In the genomic region with DNA sequence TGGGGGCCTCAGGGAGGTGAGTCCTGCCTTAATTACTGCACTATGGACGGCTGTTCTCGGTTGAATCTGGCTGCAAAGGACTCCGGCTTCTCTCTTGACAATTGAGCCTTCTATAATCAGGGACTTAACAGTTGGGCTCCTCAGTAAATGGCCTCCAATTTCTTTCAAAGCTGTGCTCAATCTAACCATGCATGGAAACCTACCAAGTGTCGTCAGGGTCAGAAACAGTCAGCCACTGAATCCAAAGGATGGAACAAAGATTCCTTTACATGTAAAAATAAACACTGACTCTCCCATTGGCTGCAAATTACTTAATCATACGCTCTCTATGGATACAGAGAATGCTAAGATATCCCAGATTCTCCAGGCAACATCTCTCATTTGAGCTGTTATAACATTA, we compare ENCODE assay signal across 19 mouse cellular contexts. TPM values are rescaled to one million over a fixed set of nuclear protein-coding genes. Genes with fewer than 3 reads are reported as not detected.
A peak's percentile ranks its signal among the peaks of the same experiment; 100 is the strongest.
DNase-seq lines count a peak whose midpoint lies in the region; ATAC-seq and TF ChIP-seq lines count a peak whose summit lies in the region.
"Had no signal": no experiment of that assay in that cellular context is flagged by ENCODE, and none has a peak within 500 bp of the region (broad histone marks: within the 10 kb centered on the region; RNA-seq: fewer than 3 reads in every experiment).

No protein-coding gene starts in this region.

- no peak overlapping the region for H3K4me3 ChIP-seq in embryonic facial prominence, embryonic 13.5 days
- no peak overlapping the region for H3K4me3 ChIP-seq in embryonic facial prominence, embryonic 10.5 days
- no peak overlapping the region for H3K4me3 ChIP-seq in heart, postnatal 0 days (ENCODE audit: low read depth, low read length)
- no peak overlapping the region for H3K4me3 ChIP-seq in embryonic facial prominence, embryonic 14.5 days (ENCODE audit: low read depth, low read length)
- no peak overlapping the region for H3K4me3 ChIP-seq in midbrain, embryonic 15.5 days
- H3K4me3 ChIP-seq: heart, embryonic 13.5 days; hindbrain, embryonic 13.5 days had no signal

- no peak for DNase-seq in embryonic facial prominence, embryonic 10.5 days (ENCODE audit: low spot score)
- no peak for DNase-seq in heart, postnatal 0 days (ENCODE audit: low spot score)
- no peak for DNase-seq in heart, postnatal 14 days
- DNase-seq in Muller cell, postnatal 12 days (ENCODE audit: inconsistent ontology term): peak; percentile 25
- peak; percentile 28 for DNase-seq in embryonic facial prominence, embryonic 14.5 days (ENCODE audit: low spot score)
- DNase-seq: adrenal gland, adult 8-10 months; cerebellum, adult 11-12 months; cerebellum, adult 9-10 months; cerebellum, postnatal 25 days; forebrain, postnatal 0 days; heart, adult 11 months; heart, postnatal 10 days; kidney, adult 2 months had no signal

- TF ChIP-seq EP300 in heart, postnatal 0 days (IDR thresholded peaks at IDR 0.05; ENCODE audit: low read depth): no peak

- H3K9me3 ChIP-seq in embryonic facial prominence, embryonic 13.5 days: no peaks in the 10 kb centered on the region
- no peaks in the 10 kb centered on the region for H3K9me3 ChIP-seq in embryonic facial prominence, embryonic 10.5 days
- no peaks in the 10 kb centered on the region for H3K9me3 ChIP-seq in heart, postnatal 0 days (replicated peaks; ENCODE audit: control insufficient read depth, low read length)
- H3K9me3 ChIP-seq in embryonic facial prominence, embryonic 14.5 days (ENCODE audit: control insufficient read depth, low read length): no peaks in the 10 kb centered on the region
- no peaks in the 10 kb centered on the region for H3K9me3 ChIP-seq in midbrain, embryonic 15.5 days
- H3K9me3 ChIP-seq: heart, embryonic 13.5 days; hindbrain, embryonic 13.5 days had no signal

- WGBS in embryonic facial prominence, embryonic 13.5 days: 59% methylated on average over 5 of the region's 5 CpGs
- WGBS in embryonic facial prominence, embryonic 10.5 days: 43% methylated on average over 5 of the region's 5 CpGs
- WGBS in heart, postnatal 0 days: 76% methylated on average over 5 of the region's 5 CpGs
- 44% methylated on average over 5 of the region's 5 CpGs for WGBS in embryonic facial prominence, embryonic 14.5 days
- 32% methylated on average over 5 of the region's 5 CpGs for whole genome bisulfite sequencing in midbrain, embryonic 15.5 days

- peak overlapping the region; percentile 39; the same call in 1 of the 2 replicates for H3K27ac ChIP-seq in embryonic facial prominence, embryonic 13.5 days
- no peak overlapping the region for H3K27ac ChIP-seq in embryonic facial prominence, embryonic 10.5 days (replicated peaks)
- 0 out of 2 replicates have a peak overlapping the region, but pooled peaks have one; percentile 20 for H3K27ac ChIP-seq in heart, postnatal 0 days (ENCODE audit: low read depth)
- no peak overlapping the region for H3K27ac ChIP-seq in embryonic facial prominence, embryonic 14.5 days (replicated peaks; ENCODE audit: low read depth, low read length)
- no peak overlapping the region for H3K27ac ChIP-seq in midbrain, embryonic 15.5 days
- H3K27ac ChIP-seq: heart, embryonic 13.5 days; hindbrain, embryonic 13.5 days had no signal

- no peak overlapping the region for H3K9ac ChIP-seq in embryonic facial prominence, embryonic 13.5 days
- H3K9ac ChIP-seq in heart, postnatal 0 days (replicated peaks; ENCODE audit: low read depth, low read length): no peak overlapping the region
- H3K9ac ChIP-seq in embryonic facial prominence, embryonic 14.5 days (ENCODE audit: low read depth, low read length): no peak overlapping the region
- no peak overlapping the region for H3K9ac ChIP-seq in midbrain, embryonic 15.5 days
- H3K9ac ChIP-seq: forebrain, postnatal 0 days; heart, embryonic 13.5 days; hindbrain, embryonic 13.5 days had no signal

- no peaks in the 10 kb centered on the region for H3K27me3 ChIP-seq in embryonic facial prominence, embryonic 13.5 days
- H3K27me3 ChIP-seq in embryonic facial prominence, embryonic 10.5 days (replicated peaks; ENCODE audit: low read depth, poor library complexity, severe bottlenecking): no peaks in the 10 kb centered on the region
- no peaks in the 10 kb centered on the region for H3K27me3 ChIP-seq in heart, postnatal 0 days (ENCODE audit: control insufficient read depth, insufficient read depth, low read length)
- H3K27me3 ChIP-seq in embryonic facial prominence, embryonic 14.5 days (replicated peaks; ENCODE audit: control insufficient read depth, insufficient read depth, low read length): no peaks in the 10 kb centered on the region
- no peaks in the 10 kb centered on the region for H3K27me3 ChIP-seq in midbrain, embryonic 15.5 days (replicated peaks)
- H3K27me3 ChIP-seq: heart, embryonic 13.5 days; hindbrain, embryonic 13.5 days had no signal

- no peak for ATAC-seq in embryonic facial prominence, embryonic 13.5 days (ENCODE audit: insufficient number of reproducible peaks, insufficient read depth, low FRiP score, low TSS enrichment, low read depth)
- ATAC-seq in heart, postnatal 0 days (ENCODE audit: insufficient read depth, low read depth): no peak
- no peak; the same call in 1 of the 2 replicates for ATAC-seq in embryonic facial prominence, embryonic 14.5 days (ENCODE audit: low read depth)
- ATAC-seq in midbrain, embryonic 15.5 days (replicated peaks): no peak
- ATAC-seq in erythroid progenitor cell, adult 5-6 weeks (replicated peaks; ENCODE audit: low FRiP score, poor library complexity, severe bottlenecking): no peak
- ATAC-seq: forebrain, postnatal 0 days; intestine, embryonic 16.5 days had no signal

- H3K4me1 ChIP-seq in embryonic facial prominence, embryonic 13.5 days: peaks cover 36% of the 10 kb centered on the region
- H3K4me1 ChIP-seq in embryonic facial prominence, embryonic 10.5 days: peaks cover 35% of the 10 kb centered on the region
- H3K4me1 ChIP-seq in heart, postnatal 0 days (ENCODE audit: control insufficient read depth, insufficient read depth): peaks cover 6% of the 10 kb centered on the region; the same call in 1 of the 2 replicates
- peaks cover 12% of the 10 kb centered on the region for H3K4me1 ChIP-seq in embryonic facial prominence, embryonic 14.5 days (ENCODE audit: control insufficient read depth, insufficient read depth, low read length)
- H3K4me1 ChIP-seq in midbrain, embryonic 15.5 days: no peaks in the 10 kb centered on the region
- H3K4me1 ChIP-seq: heart, embryonic 13.5 days had no signal

- no peaks in the 10 kb centered on the region for H3K36me3 ChIP-seq in embryonic facial prominence, embryonic 13.5 days
- H3K36me3 ChIP-seq in embryonic facial prominence, embryonic 10.5 days (replicated peaks): no peaks in the 10 kb centered on the region
- H3K36me3 ChIP-seq in heart, postnatal 0 days (replicated peaks; ENCODE audit: control insufficient read depth, insufficient read depth, low read length): no peaks in the 10 kb centered on the region
- H3K36me3 ChIP-seq in embryonic facial prominence, embryonic 14.5 days (ENCODE audit: control insufficient read depth, insufficient read depth, low read length): no peaks in the 10 kb centered on the region
- no peaks in the 10 kb centered on the region for H3K36me3 ChIP-seq in midbrain, embryonic 15.5 days (replicated peaks)
- H3K36me3 ChIP-seq: heart, embryonic 13.5 days; hindbrain, embryonic 13.5 days had no signal

- intact Hi-C loops in heart, postnatal 14 days (cut with DNase I): no loop called here

- TF ChIP-seq CTCF in heart, postnatal 0 days (IDR thresholded peaks at IDR 0.05; ENCODE audit: low read depth): no peak

- no peak overlapping the region for H3K4me2 ChIP-seq in embryonic facial prominence, embryonic 13.5 days
- no peak overlapping the region for H3K4me2 ChIP-seq in heart, postnatal 0 days (ENCODE audit: low read depth, low read length)
- H3K4me2 ChIP-seq in embryonic facial prominence, embryonic 14.5 days (ENCODE audit: low read depth, low read length): no peak overlapping the region
- H3K4me2 ChIP-seq in midbrain, embryonic 15.5 days: no peak overlapping the region
- H3K4me2 ChIP-seq: heart, embryonic 13.5 days; hindbrain, embryonic 13.5 days had no signal

RNA-seq across cellular contexts. Expression of gene Rassf8, which starts 12.6 kb away (rescaled TPM):
- polyA plus RNA-seq in embryonic facial prominence, embryonic 13.5 days (2015; fragmentation: Nextera tagmentation; extraction: Ambion mirVana): 10.1 and 12.3 TPM in 2 replicates
- 3.5 and 3.7 TPM in 2 replicates for polyA plus RNA-seq in embryonic facial prominence, embryonic 10.5 days (2016; fragmentation: Nextera tagmentation; extraction: Ambion mirVana)
- 40.8 and 72.6 TPM in 2 replicates for total RNA-seq in heart, postnatal 0 days (2014; rRNA removed; ENCODE audit: low replicate concordance)
- 9.5 and 11.1 TPM in 2 replicates for polyA plus RNA-seq in heart, postnatal 0 days (2015; fragmentation: Nextera tagmentation; extraction: Ambion mirVana)
- 10 to 100 TPM; 58.2 to 58.4 TPM for total RNA-seq in heart, postnatal 14 days (2021)
- 13.9 and 16.6 TPM in 2 replicates for polyA plus RNA-seq in embryonic facial prominence, embryonic 14.5 days (2014; fragmentation: Nextera tagmentation; extraction: Ambion mirVana)
- 4.6 and 5.5 TPM in 2 replicates for polyA plus RNA-seq in midbrain, embryonic 15.5 days (2015; fragmentation: Nextera tagmentation; extraction: Ambion mirVana)
- 3.4 TPM in 1 of 2 replicates, not detected in the other for total RNA-seq in erythroid progenitor cell, adult 5-6 weeks (2015; ENCODE audit: low replicate concordance)
- total RNA-seq in erythroid progenitor cell, adult 5-6 weeks (2017; ENCODE audit: low replicate concordance): 1.4 and 2.8 TPM in 2 replicates

Comparison
In these comparisons a context has a peak if more than half of its experiments do, and no peak if none do; other contexts are left out.
1. H3K27ac ChIP-seq: peak in embryonic facial prominence, embryonic 13.5 days (single experiment) and heart, postnatal 0 days (single experiment); none in embryonic facial prominence, embryonic 10.5 days (single experiment), embryonic facial prominence, embryonic 14.5 days (single experiment) and midbrain, embryonic 15.5 days (single experiment).
2. DNase-seq: peak in Muller cell, postnatal 12 days (single experiment) and embryonic facial prominence, embryonic 14.5 days (single experiment); none in embryonic facial prominence, embryonic 10.5 days (single experiment), heart, postnatal 0 days (single experiment) and heart, postnatal 14 days (0 of 2).